Mouse (Mus musculus) liver, embryonic 16.5 days (tissue): ENCODE measurements around the gene Plekho1. TPM values are rescaled to one million over a fixed set of nuclear protein-coding genes. Genes with fewer than 3 reads are reported as not detected.

Experiments
- ATAC-seq: fragments of 200-750 bp; cut with Nextera tagmentation; 2 replicates; pipeline ENCODE4 v1.8.0; 2017; ENCODE audit warnings: low read depth, mild to moderate bottlenecking, moderate number of reproducible peaks, moderate library complexity
- H3K27ac ChIP-seq: fragments of 300-500 bp; sonication (generic); 2 replicates; pipeline ENCODE4 v1.5.1; 2014; ENCODE audit warnings: mild to moderate bottlenecking, low read length
- H3K27me3 ChIP-seq: fragments of 300-500 bp; sonication (generic); 2 replicates; pipeline ENCODE4 v1.6.1; 2014; ENCODE audit warnings: low read depth, low read length, mixed read lengths; ENCODE audit not compliant: control insufficient read depth, insufficient read depth
- H3K36me3 ChIP-seq: fragments of 300-500 bp; sonication (generic); 2 replicates; pipeline ENCODE4 v1.6.1; 2014; ENCODE audit warnings: mild to moderate bottlenecking; ENCODE audit not compliant: control insufficient read depth, insufficient read depth
- H3K4me1 ChIP-seq: fragments of 300-500 bp; sonication (generic); 2 replicates; pipeline ENCODE4 v1.6.1; 2014; ENCODE audit warnings: low read depth, low read length, mixed read lengths; ENCODE audit not compliant: control insufficient read depth
- H3K4me2 ChIP-seq: fragments of 300-500 bp; sonication (generic); 2 replicates; pipeline ENCODE4 v1.6.1; 2014; ENCODE audit warnings: low read depth, low read length, mixed read lengths
- H3K4me3 ChIP-seq: fragments of 300-500 bp; sonication (generic); 2 replicates; pipeline ENCODE4 v1.5.1; 2014; ENCODE audit warnings: low read depth, mild to moderate bottlenecking, low read length
- H3K9ac ChIP-seq: fragments of 300-500 bp; sonication (generic); 2 replicates; pipeline ENCODE4 v1.6.1; 2014; ENCODE audit warnings: low read depth, low read length
- H3K9me3 ChIP-seq: fragments of 300-500 bp; sonication (generic); replicated peaks from 2 replicates; pipeline ENCODE4 v1.6.1; 2016; ENCODE audit warnings: low read length; ENCODE audit not compliant: control insufficient read depth
- WGBS: fragments of 180-500 bp; shearing (Covaris S2); extraction: QIAGEN DNeasy Blood & Tissue Kit; methylation state at CpG from one replicate; pipeline ENCODE4 v1.1.7; 2014; ENCODE audit not compliant: insufficient replicate concordance; 5-methylcytosine and 5-hydroxymethylcytosine counted together
- polyA plus RNA-seq: library from polyadenylated mRNA; unstranded; fragments of >200 nt; fragmentation: Nextera tagmentation; extraction: Ambion mirVana; gene quantifications from 2 replicates; pipeline ENCODE4 v1.2.1, GENCODE M21; 2015

Plekho1 gene
- polyA plus RNA-seq, 1 experiment from 2014 or later = 4.5 TPM

DNA sequence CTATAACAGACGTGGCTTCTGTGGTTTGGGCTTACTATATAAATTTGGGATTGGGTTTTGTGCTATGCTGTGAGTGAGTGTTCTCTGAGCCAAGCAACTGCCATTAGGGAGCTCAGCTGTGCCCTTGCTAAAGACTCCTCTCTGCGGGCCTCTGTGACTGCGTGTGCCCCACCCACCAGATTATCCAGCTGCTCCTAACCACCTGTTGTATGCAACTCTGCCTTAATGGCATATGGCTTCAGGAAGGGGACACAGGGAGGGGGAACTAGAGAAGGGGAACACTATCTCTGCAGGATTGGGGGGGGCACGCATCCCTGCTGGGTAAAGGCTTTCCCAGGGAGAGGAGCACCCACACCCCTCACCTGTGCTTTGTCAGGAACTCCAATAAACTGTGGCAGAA is 37.2 kb upstream of the Plekho1 start:
- Histone ChIP-seq H3K9ac (no peak overlapping the region), H3K4me3 (no peak overlapping the region), H3K27me3 (no peaks in the 10 kb centered on the region), H3K4me1 (no peaks in the 10 kb centered on the region), H3K9me3 (no peaks in the 10 kb centered on the region), H3K27ac (no peak overlapping the region), H3K4me2 (no peak overlapping the region), H3K36me3 (no peaks in the 10 kb centered on the region; the same call in 1 of the 2 replicates)
- WGBS = 61% methylated on average over 4 of the region's 4 CpGs
- no peak for ATAC-seq

- H3K27me3 ChIP-seq = no peaks in the 10 kb centered on the region
- H3K27ac ChIP-seq = no peak overlapping the region
- H3K9me3 ChIP-seq = no peaks in the 10 kb centered on the region
- no peak overlapping the region for H3K4me3 ChIP-seq
- no peak for ATAC-seq
- H3K36me3 ChIP-seq = no peaks in the 10 kb centered on the region; the same call in 1 of the 2 replicates
- H3K4me1 ChIP-seq = no peaks in the 10 kb centered on the region; the same call in 1 of the 2 replicates
- no peak overlapping the region for H3K9ac ChIP-seq
- 53% methylated on average over 6 of the region's 6 CpGs for WGBS
- H3K4me2 ChIP-seq = no peak overlapping the region
Measured at GRCm38 (mm10) chr3:96032652-96033017, 36.8 kb upstream of the Plekho1 start.

- H3K27me3 ChIP-seq = no peaks in the 10 kb centered on the region
- 35% methylated on average over 6 of the region's 6 CpGs for WGBS
- ATAC-seq = no peak
Measured at GRCm38 (mm10) chr3:96031991-96032651, 36.3 kb upstream of the Plekho1 start.

DNA sequence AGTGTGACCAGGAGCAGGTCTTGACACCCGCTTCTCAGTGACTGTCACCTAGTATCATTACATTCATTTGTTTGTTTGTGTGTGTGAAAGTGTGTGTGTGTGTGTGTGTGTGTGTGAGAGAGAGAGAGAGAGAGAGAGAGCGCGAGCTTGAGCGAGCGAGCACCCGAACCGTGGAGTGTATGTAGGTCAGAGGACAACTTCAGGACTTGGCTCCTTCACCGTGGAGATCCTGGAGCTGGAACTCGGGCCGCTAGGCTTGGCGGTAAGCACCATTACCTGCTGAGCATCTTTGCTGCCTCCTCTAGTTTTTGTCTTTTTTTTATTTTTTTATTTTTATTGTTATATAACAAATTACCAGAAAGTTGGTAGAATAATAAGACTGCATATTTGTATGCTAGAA is 34.0 kb upstream of the Plekho1 start:
- 90% methylated on average over 11 of the region's 11 CpGs for WGBS
- no peaks in the 10 kb centered on the region; the same call in 1 of the 2 replicates for H3K36me3 ChIP-seq
- H3K4me3 ChIP-seq = no peak overlapping the region
- H3K27ac ChIP-seq = no peak overlapping the region
- no peak for ATAC-seq
- H3K9me3 ChIP-seq = no peaks in the 10 kb centered on the region
- H3K9ac ChIP-seq = no peak overlapping the region
- no peaks in the 10 kb centered on the region; the same call in 1 of the 2 replicates for H3K4me1 ChIP-seq
- H3K4me2 ChIP-seq = no peak overlapping the region
- no peaks in the 10 kb centered on the region for H3K27me3 ChIP-seq

More at GRCm38 (mm10) chr3:96031991-96032651, 36.3 kb upstream of the Plekho1 start:
- Histone ChIP-seq H3K4me3 (no peak overlapping the region), H3K27ac (no peak overlapping the region), H3K9me3 (no peaks in the 10 kb centered on the region), H3K4me2 (no peak overlapping the region), H3K9ac (no peak overlapping the region), H3K36me3 (no peaks in the 10 kb centered on the region; the same call in 1 of the 2 replicates), H3K4me1 (no peaks in the 10 kb centered on the region; the same call in 1 of the 2 replicates)

- Histone ChIP-seq H3K9ac (no peak overlapping the region), H3K27me3 (no peaks in the 10 kb centered on the region), H3K36me3 (no peaks in the 10 kb centered on the region; the same call in 1 of the 2 replicates), H3K4me3 (no peak overlapping the region), H3K9me3 (no peaks in the 10 kb centered on the region), H3K4me2 (no peak overlapping the region), H3K4me1 (no peaks in the 10 kb centered on the region; the same call in 1 of the 2 replicates), H3K27ac (no peak overlapping the region)
- no peak for ATAC-seq
- WGBS = 82% methylated on average over 3 of the region's 3 CpGs
Measured at GRCm38 (mm10) chr3:96029336-96029735, 33.5 kb upstream of the Plekho1 start.

DNA sequence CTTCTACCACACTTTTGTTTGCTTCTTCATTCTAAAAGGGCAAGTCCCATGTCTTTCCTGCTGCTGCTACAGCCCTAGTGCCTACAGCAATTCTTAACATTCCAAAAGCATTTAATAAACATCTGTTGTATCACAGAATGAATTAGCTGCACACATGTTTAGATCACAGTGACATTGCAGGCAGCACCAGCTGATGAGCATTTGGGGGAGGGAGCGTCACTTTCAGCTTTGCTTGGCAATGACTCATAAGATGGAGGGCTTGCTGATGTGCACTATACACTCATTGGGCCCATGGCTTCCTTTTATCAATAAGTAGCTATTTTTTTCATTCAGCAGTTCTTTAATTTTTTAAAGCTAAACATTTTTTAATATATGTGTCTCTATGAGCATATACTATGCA is 32.1 kb upstream of the Plekho1 start:
- no peak overlapping the region for H3K4me2 ChIP-seq
- H3K27me3 ChIP-seq = no peaks in the 10 kb centered on the region
- WGBS = 86% methylated on average over 1 of the region's 1 CpGs
- no peaks in the 10 kb centered on the region; the same call in 1 of the 2 replicates for H3K4me1 ChIP-seq
- no peaks in the 10 kb centered on the region; the same call in 1 of the 2 replicates for H3K36me3 ChIP-seq
- no peak for ATAC-seq
- H3K9ac ChIP-seq = no peak overlapping the region
- no peak overlapping the region for H3K4me3 ChIP-seq
- no peak overlapping the region for H3K27ac ChIP-seq
- H3K9me3 ChIP-seq = no peaks in the 10 kb centered on the region

DNA sequence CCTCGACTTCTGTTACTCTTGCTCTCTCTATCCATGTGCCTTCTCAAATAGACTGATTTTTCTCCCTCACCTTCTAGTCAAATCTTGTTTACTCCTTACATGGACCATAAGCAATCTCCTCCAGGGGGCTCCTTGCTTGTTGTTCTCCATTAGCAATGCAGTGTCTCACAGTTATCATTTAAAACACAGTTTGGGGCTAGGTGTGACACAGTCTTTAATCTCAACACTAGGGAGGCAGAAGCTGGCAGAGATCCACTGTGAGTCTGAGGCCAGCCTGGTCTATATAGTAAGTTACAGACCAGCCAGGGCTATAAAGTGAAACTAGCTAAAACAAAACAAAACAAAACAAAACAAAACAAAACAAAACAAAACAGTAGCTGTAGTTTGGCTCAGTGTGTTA is 31.3 kb upstream of the Plekho1 start:
- Histone ChIP-seq H3K27ac (no peak overlapping the region), H3K9me3 (no peaks in the 10 kb centered on the region), H3K36me3 (no peaks in the 10 kb centered on the region; the same call in 1 of the 2 replicates), H3K9ac (no peak overlapping the region), H3K4me3 (no peak overlapping the region), H3K4me2 (no peak overlapping the region), H3K27me3 (no peaks in the 10 kb centered on the region), H3K4me1 (no peaks in the 10 kb centered on the region; the same call in 1 of the 2 replicates)
- ATAC-seq = no peak
- 71% methylated on average over 1 of the region's 1 CpGs for WGBS

DNA sequence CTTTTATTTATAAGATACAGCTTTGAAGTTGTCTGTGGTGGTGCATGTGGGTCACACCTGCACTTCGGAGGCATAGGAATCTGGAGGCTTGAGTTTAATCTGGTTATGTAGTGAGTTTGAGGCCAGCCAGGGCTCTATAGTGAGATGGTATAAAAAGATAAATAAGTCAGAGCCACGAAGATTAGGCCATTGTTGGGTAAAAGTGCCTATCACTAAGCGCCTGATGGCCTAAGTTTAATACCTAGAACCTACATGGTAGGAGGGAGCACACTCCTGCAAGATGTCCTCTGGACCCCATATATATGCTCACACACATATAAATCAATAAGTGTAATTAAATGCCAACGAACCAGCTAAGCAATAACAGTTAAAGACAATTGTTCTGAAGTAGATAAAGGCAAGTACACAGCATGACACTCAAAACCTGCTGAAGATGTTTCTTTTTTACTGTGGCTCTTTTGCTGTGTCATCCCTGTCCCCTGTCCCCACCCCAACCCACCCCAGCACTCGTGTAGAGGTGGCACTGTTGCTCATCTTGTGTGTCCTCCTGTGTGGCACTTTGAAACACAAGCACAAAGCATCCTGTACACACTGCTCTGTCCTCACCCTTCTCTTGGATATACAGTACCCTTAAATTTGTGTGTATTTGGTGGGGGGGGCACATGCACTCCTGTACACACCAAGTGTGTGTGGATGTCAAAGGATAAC is 25.8 kb upstream of the Plekho1 start:
- 26% methylated on average over 5 of the region's 5 CpGs for WGBS
- Histone ChIP-seq H3K4me3 (no peak overlapping the region), H3K27ac (no peak overlapping the region), H3K9me3 (no peaks in the 10 kb centered on the region), H3K36me3 (no peaks in the 10 kb centered on the region), H3K9ac (no peak overlapping the region), H3K27me3 (no peaks in the 10 kb centered on the region), H3K4me1 (peaks cover 7% of the 10 kb centered on the region), H3K4me2 (no peak overlapping the region)
- ATAC-seq = peak; percentile 47

DNA sequence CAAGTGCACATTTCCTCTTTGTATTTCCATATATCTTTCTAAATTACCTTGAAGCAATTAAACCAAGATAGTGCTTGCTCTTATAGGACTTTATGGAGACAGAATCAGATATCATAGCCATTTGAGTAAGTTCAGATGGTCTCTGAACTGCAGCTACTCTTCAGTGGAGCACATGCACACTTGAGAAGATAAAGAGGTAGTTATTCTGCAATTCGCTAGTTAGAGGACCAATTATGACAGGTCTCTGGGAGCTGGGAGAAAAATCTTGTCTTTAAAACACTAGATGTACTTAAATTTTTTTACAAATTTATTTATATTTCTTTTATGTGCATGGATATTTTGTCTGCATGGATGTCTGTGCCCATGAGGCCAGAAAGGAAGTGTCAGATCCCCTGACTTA is 24.9 kb upstream of the Plekho1 start:
- Histone ChIP-seq H3K4me3 (no peak overlapping the region), H3K36me3 (no peaks in the 10 kb centered on the region), H3K9ac (no peak overlapping the region), H3K9me3 (no peaks in the 10 kb centered on the region), H3K4me2 (no peak overlapping the region), H3K27ac (no peak overlapping the region), H3K4me1 (peaks cover 11% of the 10 kb centered on the region), H3K27me3 (no peaks in the 10 kb centered on the region)
- WGBS = 57% methylated on average over 1 of the region's 1 CpGs
- no peak for ATAC-seq
